Mouse (Mus musculus) adrenal gland, adult 18-20 months (tissue): ENCODE results near the gene Rbmx. TPM values are rescaled to one million over a fixed set of nuclear protein-coding genes. Genes with fewer than 3 reads are reported as not detected.

ENCODE experiments used
- total RNA-seq, 2 experiments: library from RNA; stranded (reverse); gene quantifications; 1 replicate in 1 of 2; 2 replicates in 1 of 2; pipeline ENCODE4 v1.2.3; 2021

Rbmx gene
- total RNA-seq, 2 experiments from 2014 or later: 24.4 to 32.4 TPM

Other genes with a start within 250 kb of the Rbmx start
- not detected for gene Cd40lg, start 180.9 kb downstream of the Rbmx start, total RNA-seq
- gene Arhgef6, start 54.3 kb downstream of the Rbmx start, total RNA-seq: 10 to 100 TPM; 25.5 to 39.7 TPM
- gene Gm364, start 16.1 kb upstream of the Rbmx start, total RNA-seq: not detected
- gene Gpr101, start 110.7 kb upstream of the Rbmx start, total RNA-seq: not detected